Mouse (Mus musculus) erythroblast, embryonic 14.5 days (primary cell): ENCODE results near the gene Armcx5. TPM values are rescaled to one million over a fixed set of nuclear protein-coding genes. Genes with fewer than 3 reads are reported as not detected.
A peak's percentile ranks its signal among the peaks of the same experiment; 100 is the strongest.
"Not testable (repeated sequence)": the region's sequence is repeated elsewhere in the genome, so short reads cannot be mapped to it uniquely, and the experiment has no call there.

ENCODE experiments used
- H3K27me3 ChIP-seq: 2 replicates; pipeline ENCODE4 v1.6.1; 2012; ENCODE audit warnings: inconsistent platforms; ENCODE audit not compliant: control insufficient read depth
- H3K36me3 ChIP-seq: 2 replicates; pipeline ENCODE4 v1.6.1; 2012; ENCODE audit warnings: mild to moderate bottlenecking, inconsistent platforms; ENCODE audit not compliant: control insufficient read depth
- H3K4me1 ChIP-seq: 2 replicates; pipeline ENCODE4 v1.6.1; 2012; ENCODE audit warnings: inconsistent platforms; ENCODE audit not compliant: control insufficient read depth
- H3K4me3 ChIP-seq: replicated peaks from 2 replicates; pipeline ENCODE3; 2012; ENCODE audit warnings: moderate library complexity, mild to moderate bottlenecking, inconsistent platforms
- H3K9me3 ChIP-seq: 2 replicates; pipeline ENCODE4 v1.6.1; 2012; ENCODE audit warnings: low read length, inconsistent platforms, mixed read lengths; ENCODE audit not compliant: control insufficient read depth
- GATA1 ChIP-seq: IDR thresholded peaks from 2 replicates; pipeline ENCODE4 v1.6.1; 2012; ENCODE audit warnings: low read length, inconsistent platforms, mixed read lengths
- TAL1 ChIP-seq: IDR thresholded peaks from 3 replicates; pipeline ENCODE4 v1.6.1; 2012; ENCODE audit warnings: low read length, inconsistent platforms, mixed read lengths
- polyA plus RNA-seq: library from polyadenylated mRNA; stranded (reverse); fragments of >175 nt; gene quantifications from 2 replicates; pipeline ENCODE4 v1.2.3, GENCODE M21; 2012

The Armcx5 gene
- 0.03 and 0.06 TPM in 2 replicates for polyA plus RNA-seq

- TF ChIP-seq TAL1 (no peak), GATA1 (no peak)
- peaks cover 9% of the 10 kb centered on the region; the same call in 1 of the 2 replicates for H3K27me3 ChIP-seq
- H3K4me3 ChIP-seq, result peak within 1 kb of the TSS; percentile 82
- H3K9me3 ChIP-seq, result peaks cover 5% of the 10 kb centered on the region; the same call in 1 of the 2 replicates
- H3K36me3 ChIP-seq, result peaks cover 12% of the 10 kb centered on the region
- H3K4me1 ChIP-seq, result peaks cover 15% of the 10 kb centered on the region
Measured at GRCm38 (mm10) chrX:135742304-135743055, at the start of gene Armcx5, which contains the start of gene Gprasp1. TSS of gene Armcx5 (plus strand) at chrX:135742733. TSS of gene Gprasp1 (plus strand) at chrX:135742733.

- H3K4me1 ChIP-seq, result no peaks in the 10 kb centered on the region
- no peak for TF ChIP-seq GATA1
- no peak for TF ChIP-seq TAL1
- no peaks in the 10 kb centered on the region for H3K9me3 ChIP-seq
- no peaks in the 10 kb centered on the region for H3K36me3 ChIP-seq
- no peaks in the 10 kb centered on the region for H3K27me3 ChIP-seq
- no peak within 1 kb of the TSS for H3K4me3 ChIP-seq
Measured at GRCm38 (mm10) chrX:135693633-135694032, 48.9 kb upstream of the Armcx5 start, which contains the start of gene Tcp11x2. TSS of gene Tcp11x2 (minus strand) at chrX:135693790.

- TF ChIP-seq GATA1, result no peak
- TF ChIP-seq TAL1, result no peak
- no peak overlapping the region for H3K4me3 ChIP-seq
- H3K27me3 ChIP-seq, result no peaks in the 10 kb centered on the region
- no peaks in the 10 kb centered on the region for H3K36me3 ChIP-seq
- no peaks in the 10 kb centered on the region for H3K4me1 ChIP-seq
- H3K9me3 ChIP-seq, result no peaks in the 10 kb centered on the region
Measured at GRCm38 (mm10) chrX:135703111-135703510, 39.4 kb upstream of the Armcx5 start.

- H3K4me3 ChIP-seq, result no peak overlapping the region
- no peaks in the 10 kb centered on the region for H3K36me3 ChIP-seq
- H3K27me3 ChIP-seq, result no peaks in the 10 kb centered on the region
- no peaks in the 10 kb centered on the region for H3K9me3 ChIP-seq
- TF ChIP-seq TAL1 (no peak), GATA1 (no peak)
- no peaks in the 10 kb centered on the region for H3K4me1 ChIP-seq
Measured at GRCm38 (mm10) chrX:135704349-135704748, 38.2 kb upstream of the Armcx5 start.

GRCm38 (mm10) chrX:135712845-135713244 is 29.7 kb upstream of the Armcx5 start:
- Histone ChIP-seq H3K9me3 (no peaks in the 10 kb centered on the region), H3K4me3 (no peak overlapping the region), H3K36me3 (no peaks in the 10 kb centered on the region), H3K27me3 (no peaks in the 10 kb centered on the region), H3K4me1 (no peaks in the 10 kb centered on the region)
- TF ChIP-seq TAL1 (no peak), GATA1 (no peak)

- peaks cover 3% of the 10 kb centered on the region; the same call in 1 of the 2 replicates for H3K27me3 ChIP-seq
- no peaks in the 10 kb centered on the region for H3K36me3 ChIP-seq
- no peaks in the 10 kb centered on the region for H3K4me1 ChIP-seq
- TF ChIP-seq GATA1, result no peak
- TF ChIP-seq TAL1, result no peak
- no peaks in the 10 kb centered on the region for H3K9me3 ChIP-seq
- no peak within 1 kb of the TSS for H3K4me3 ChIP-seq
Measured at GRCm38 (mm10) chrX:135725161-135725560, 17.4 kb upstream of the Armcx5 start, which contains the start of gene Tmsb15a. TSS of gene Tmsb15a (minus strand) at chrX:135725261.

GRCm38 (mm10) chrX:135738730-135739520 is 3.6 kb upstream of the Armcx5 start:
- Histone ChIP-seq H3K27me3 (peaks cover 9% of the 10 kb centered on the region; the same call in 1 of the 2 replicates), H3K4me1 (peaks cover 14% of the 10 kb centered on the region), H3K9me3 (peaks cover 5% of the 10 kb centered on the region; the same call in 1 of the 2 replicates), H3K4me3 (no peak overlapping the region), H3K36me3 (no peaks in the 10 kb centered on the region)
- TF ChIP-seq TAL1 (no peak), GATA1 (no peak)

- TF ChIP-seq GATA1 (no peak), TAL1 (no peak)
- H3K4me1 ChIP-seq, result peaks cover 15% of the 10 kb centered on the region
- H3K27me3 ChIP-seq, result peaks cover 8% of the 10 kb centered on the region; the same call in 1 of the 2 replicates
- peaks cover 12% of the 10 kb centered on the region for H3K36me3 ChIP-seq
- H3K4me3 ChIP-seq, result peak overlapping the region; percentile 82
- H3K9me3 ChIP-seq, result peaks cover 5% of the 10 kb centered on the region; the same call in 1 of the 2 replicates
Measured at GRCm38 (mm10) chrX:135743056-135743355, 473 bp downstream of the Armcx5 start.

- H3K9me3 ChIP-seq, H3K4me3 ChIP-seq, H3K27me3 ChIP-seq: not testable (repeated sequence)
- Histone ChIP-seq H3K4me1 (peaks cover 15% of the 10 kb centered on the region), H3K36me3 (peaks cover 12% of the 10 kb centered on the region)
Measured at GRCm38 (mm10) chrX:135745376-135745775, 2.8 kb downstream of the Armcx5 start.
